ENCODE assay signal across 14 mouse cellular contexts in the genomic region with DNA sequence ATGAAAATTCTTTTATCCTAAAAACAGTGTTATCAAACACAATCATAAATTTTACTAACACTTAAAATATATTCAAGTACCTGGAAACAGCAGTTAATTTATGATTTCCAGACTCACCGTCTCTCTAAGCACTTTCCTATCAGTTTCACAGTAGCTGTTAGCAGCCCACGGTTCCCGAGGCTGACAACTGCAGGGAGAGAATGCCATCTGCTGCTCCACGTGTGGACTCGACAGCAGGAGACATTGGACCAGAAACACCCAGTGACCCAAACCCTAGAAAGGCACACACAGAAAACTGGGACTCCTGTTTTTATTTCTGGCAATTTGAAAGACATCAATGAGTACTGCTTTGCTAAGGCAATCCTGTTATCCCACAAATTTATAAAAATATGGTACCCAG.
DNase-seq lines count a peak whose midpoint lies in the region; ATAC-seq and TF ChIP-seq lines count a peak whose summit lies in the region.
"Had no signal": no experiment of that assay in that cellular context is flagged by ENCODE, and none has a peak within 500 bp of the region (broad histone marks: within the 10 kb centered on the region; RNA-seq: fewer than 3 reads in every experiment).

No protein-coding gene starts in this region.

- no peak overlapping the region for H3K4me3 ChIP-seq in midbrain, postnatal 0 days (ENCODE audit: low read depth, low read length)
- no peak overlapping the region for H3K4me3 ChIP-seq in midbrain, embryonic 15.5 days
- H3K4me3 ChIP-seq: limb, embryonic 10.5 days; neural tube, embryonic 12.5 days had no signal

- no peak overlapping the region for H3K27ac ChIP-seq in midbrain, postnatal 0 days (ENCODE audit: low read depth, low read length)
- H3K27ac ChIP-seq in midbrain, embryonic 15.5 days = no peak overlapping the region
- H3K27ac ChIP-seq: limb, embryonic 10.5 days; neural tube, embryonic 12.5 days had no signal

- H3K9ac ChIP-seq in midbrain, postnatal 0 days (replicated peaks; ENCODE audit: low read length, poor library complexity, severe bottlenecking) = no peak overlapping the region
- no peak overlapping the region for H3K9ac ChIP-seq in midbrain, embryonic 15.5 days
- H3K9ac ChIP-seq: neural tube, embryonic 12.5 days had no signal

- ATAC-seq in midbrain, postnatal 0 days (ENCODE audit: low FRiP score) = no peak
- no peak for ATAC-seq in midbrain, embryonic 15.5 days (replicated peaks)
- ATAC-seq: forebrain, embryonic 16.5 days; midbrain, embryonic 16.5 days had no signal

- no peaks in the 10 kb centered on the region for H3K9me3 ChIP-seq in midbrain, postnatal 0 days (ENCODE audit: low read length)
- H3K9me3 ChIP-seq in midbrain, embryonic 15.5 days = no peaks in the 10 kb centered on the region
- H3K9me3 ChIP-seq: limb, embryonic 10.5 days; neural tube, embryonic 12.5 days had no signal

- no peak overlapping the region for H3K4me2 ChIP-seq in midbrain, postnatal 0 days (ENCODE audit: low read depth, low read length, poor library complexity, severe bottlenecking)
- H3K4me2 ChIP-seq in midbrain, embryonic 15.5 days = no peak overlapping the region
- H3K4me2 ChIP-seq: neural tube, embryonic 12.5 days had no signal

- H3K4me1 ChIP-seq in midbrain, postnatal 0 days (ENCODE audit: insufficient read depth, low read length) = no peaks in the 10 kb centered on the region
- no peaks in the 10 kb centered on the region for H3K4me1 ChIP-seq in midbrain, embryonic 15.5 days
- H3K4me1 ChIP-seq: limb, embryonic 10.5 days; neural tube, embryonic 12.5 days had no signal

- TF ChIP-seq CTCF in midbrain, postnatal 0 days (IDR thresholded peaks at IDR 0.05) = peak; percentile 27

- no peaks in the 10 kb centered on the region for H3K27me3 ChIP-seq in midbrain, postnatal 0 days (ENCODE audit: insufficient read depth, low read length)
- H3K27me3 ChIP-seq in midbrain, embryonic 15.5 days (replicated peaks) = no peaks in the 10 kb centered on the region
- H3K27me3 ChIP-seq: neural tube, embryonic 12.5 days had no signal

- 43% methylated on average over 5 of the region's 5 CpGs for WGBS in midbrain, postnatal 0 days
- WGBS in midbrain, embryonic 15.5 days = 44% methylated on average over 5 of the region's 5 CpGs

- DNase-seq in adrenal gland, postnatal 36 days = peak; percentile 5 to 16
- DNase-seq in adrenal gland, postnatal 10 days = no peak
- peak; percentile 25 for DNase-seq in midbrain, postnatal 0 days (ENCODE audit: low spot score)
- DNase-seq in cerebellum, postnatal 10 days = peak; percentile 65 to 69
- DNase-seq in telencephalon, adult 2 months (ENCODE audit: low read depth, low spot score) = peak; percentile 4
- DNase-seq in gastrocnemius, adult 8-10 months (ENCODE audit: low spot score in 2 of 2) = no peak
- DNase-seq in thymus, postnatal 10 days (ENCODE audit: low spot score in 2 of 2) = no peak
- DNase-seq: gastrocnemius, postnatal 14 days; thymus, adult 2 months had no signal

- H3K36me3 ChIP-seq in midbrain, postnatal 0 days (ENCODE audit: insufficient read depth, low read length) = no peaks in the 10 kb centered on the region
- H3K36me3 ChIP-seq in midbrain, embryonic 15.5 days (replicated peaks) = no peaks in the 10 kb centered on the region
- H3K36me3 ChIP-seq: limb, embryonic 10.5 days; neural tube, embryonic 12.5 days had no signal

Comparison
In these comparisons a context has a peak if more than half of its experiments do, and no peak if none do; other contexts are left out.
1. DNase-seq: peak in adrenal gland, postnatal 36 days (2 of 2), midbrain, postnatal 0 days (single experiment), cerebellum, postnatal 10 days (2 of 2) and telencephalon, adult 2 months (single experiment); none in adrenal gland, postnatal 10 days (single experiment), gastrocnemius, adult 8-10 months (0 of 2) and thymus, postnatal 10 days (0 of 2).